Comparison of ENCODE assay signal across 8 mouse cellular contexts in the genomic region with DNA sequence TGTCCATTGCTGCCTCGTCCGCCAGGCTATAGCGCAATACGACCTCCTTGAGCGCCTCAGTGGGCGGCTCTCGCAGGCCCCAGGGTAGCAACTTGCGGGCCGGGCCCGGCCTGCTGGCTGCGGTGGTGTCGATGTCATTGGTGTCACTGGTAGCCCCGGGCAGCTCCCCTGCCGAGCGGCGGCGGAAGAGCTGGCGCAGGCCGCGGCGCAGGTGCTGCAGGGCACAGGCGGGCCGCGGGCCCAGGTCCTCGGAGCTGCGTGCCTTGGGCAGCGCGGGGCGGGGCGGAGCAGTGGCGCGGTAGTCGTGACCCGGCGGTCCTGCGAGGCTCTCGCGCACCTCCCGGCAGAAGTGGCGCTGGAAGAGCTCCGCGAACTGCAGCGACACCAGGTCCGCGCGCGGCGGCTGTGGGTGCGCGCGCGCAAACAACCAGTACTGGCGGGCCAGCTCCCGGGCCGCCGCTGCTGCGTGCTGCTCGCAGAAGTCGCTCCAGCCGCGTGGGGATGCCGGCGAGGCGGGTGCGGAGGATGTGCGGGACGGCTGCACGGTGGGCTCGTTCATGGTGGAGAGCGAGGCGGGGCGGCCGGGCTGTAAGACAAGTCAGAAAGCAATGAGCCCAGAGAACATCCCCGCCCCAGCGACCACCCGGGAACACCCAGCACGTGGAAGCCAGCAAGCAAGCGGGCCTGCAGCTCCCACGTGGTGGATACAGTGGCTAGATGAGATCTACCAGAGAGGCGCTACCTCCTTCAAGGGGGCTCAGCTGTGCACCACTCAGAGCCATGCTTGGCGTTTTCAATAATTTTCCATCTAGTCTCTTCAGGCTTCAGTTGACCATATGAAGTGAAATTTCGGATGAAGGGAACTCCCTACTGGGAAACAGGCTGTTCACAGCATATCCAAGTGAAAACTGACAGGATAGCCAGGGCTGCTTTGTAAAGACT. TPM values are rescaled to one million over a fixed set of nuclear protein-coding genes. Genes with fewer than 3 reads are reported as not detected.
DNase-seq lines count a peak whose midpoint lies in the region; ATAC-seq and TF ChIP-seq lines count a peak whose summit lies in the region.

No protein-coding gene starts in this region.

- WGBS in forebrain, embryonic 14.5 days = 3% methylated on average over 76 of the region's 82 CpGs
- WGBS in liver, embryonic 15.5 days (ENCODE audit: insufficient replicate concordance) = 75% methylated on average over 82 of the region's 82 CpGs
- WGBS in thymus, adult 2 months = 96% methylated on average over 82 of the region's 82 CpGs

- TF ChIP-seq POLR2A in thymus, adult 2 months (IDR thresholded peaks at IDR 0.05; ENCODE audit: control insufficient read depth, extremely low read depth, insufficient read depth, low read length, poor library complexity) = no peak

- H3K36me3 ChIP-seq in forebrain, embryonic 14.5 days (ENCODE audit: control insufficient read depth, insufficient read depth, low read length) = no peaks in the 10 kb centered on the region
- H3K36me3 ChIP-seq in liver, embryonic 15.5 days (replicated peaks) = peaks cover 50% of the 10 kb centered on the region
- peaks cover 30% of the 10 kb centered on the region for H3K36me3 ChIP-seq in thymus, adult 2 months (ENCODE audit: control insufficient read depth, insufficient read depth, low read length)

- no peaks in the 10 kb centered on the region for H3K9me3 ChIP-seq in forebrain, embryonic 14.5 days (replicated peaks; ENCODE audit: control insufficient read depth, low read length)
- no peaks in the 10 kb centered on the region for H3K9me3 ChIP-seq in liver, embryonic 15.5 days (replicated peaks)

- peak overlapping the region; percentile 42 for H3K4me3 ChIP-seq in forebrain, embryonic 14.5 days (ENCODE audit: low read depth, low read length)
- no peak overlapping the region for H3K4me3 ChIP-seq in liver, embryonic 15.5 days (replicated peaks)
- no peak overlapping the region for H3K4me3 ChIP-seq in thymus, adult 2 months (ENCODE audit: control insufficient read depth, insufficient read depth, low read length)

- H3K4me1 ChIP-seq in forebrain, embryonic 14.5 days (ENCODE audit: control insufficient read depth, insufficient read depth, low read length) = 0 out of 2 replicates have a peak, but pooled peaks cover 3% of the 10 kb centered on the region
- H3K4me1 ChIP-seq in liver, embryonic 15.5 days (replicated peaks) = peaks cover 50% of the 10 kb centered on the region
- H3K4me1 ChIP-seq in thymus, adult 2 months (replicated peaks; ENCODE audit: control insufficient read depth, insufficient read depth, low read length) = peaks cover 24% of the 10 kb centered on the region

- H3K27ac ChIP-seq in forebrain, embryonic 14.5 days (ENCODE audit: low read depth, low read length) = 0 out of 2 replicates have a peak overlapping the region, but pooled peaks have one; percentile 14
- H3K27ac ChIP-seq in liver, embryonic 15.5 days (replicated peaks) = no peak overlapping the region
- no peak overlapping the region for H3K27ac ChIP-seq in thymus, adult 2 months (ENCODE audit: control insufficient read depth, insufficient read depth, low read length)

- peak overlapping the region; percentile 61 for H3K9ac ChIP-seq in forebrain, embryonic 14.5 days (ENCODE audit: low read length)
- H3K9ac ChIP-seq in liver, embryonic 15.5 days = no peak overlapping the region

- ATAC-seq in forebrain, embryonic 14.5 days = peak; percentile 67
- no peak for ATAC-seq in liver, embryonic 15.5 days (ENCODE audit: insufficient read depth)

- peak overlapping the region; percentile 95 for H3K4me2 ChIP-seq in forebrain, embryonic 14.5 days (ENCODE audit: low read length)
- peak overlapping the region; percentile 40 for H3K4me2 ChIP-seq in liver, embryonic 15.5 days

- H3K27me3 ChIP-seq in forebrain, embryonic 14.5 days (replicated peaks; ENCODE audit: control insufficient read depth, insufficient read depth, low read length) = peaks cover 4% of the 10 kb centered on the region; the same call in 1 of the 2 replicates
- H3K27me3 ChIP-seq in liver, embryonic 15.5 days = no peaks in the 10 kb centered on the region
- H3K27me3 ChIP-seq in thymus, adult 2 months (ENCODE audit: control insufficient read depth, insufficient read depth, low read length) = no peaks in the 10 kb centered on the region

- peak; percentile 52 to 66 for DNase-seq in left cerebral cortex, adult 18-20 months (ENCODE audit: low spot score in 2 of 2)
- no peak for DNase-seq in left cerebral cortex, adult 9 months (ENCODE audit: low spot score in 2 of 2)
- DNase-seq in cerebellum, adult 8-10 months = peak; percentile 69
- DNase-seq in forebrain, embryonic 14.5 days (ENCODE audit: low spot score) = peak; percentile 65
- no peak for DNase-seq in spleen, postnatal 36 days (ENCODE audit: low spot score in 2 of 2)
- DNase-seq in thymus, adult 2 months = no peak
- no peak for DNase-seq in ovary, postnatal 14 days (ENCODE audit: low spot score)

- TF ChIP-seq CTCF in thymus, adult 2 months (IDR thresholded peaks at IDR 0.05; ENCODE audit: borderline replicate concordance, control insufficient read depth, extremely low read depth, insufficient read depth, low read length, poor library complexity) = no peak

RNA-seq across cellular contexts. Expression of a gene that starts 8.7 kb away (rescaled TPM):
- 10 to 100 TPM; 24.3 to 26.4 TPM for total RNA-seq in left cerebral cortex, adult 18-20 months (2021)
- polyA plus RNA-seq in forebrain, embryonic 14.5 days (2014; fragmentation: Nextera tagmentation; extraction: Ambion mirVana) = 4.4 and 5.4 TPM in 2 replicates
- 6.7 and 7.7 TPM in 2 replicates for polyA plus RNA-seq in liver, embryonic 15.5 days (2015; fragmentation: Nextera tagmentation; extraction: Ambion mirVana)
- 48.3 and 80.5 TPM in 2 replicates for polyA plus RNA-seq in thymus, adult 2 months (2012; rRNA removed)

RNA-seq across cellular contexts. Expression of a gene that starts 20.0 kb away (rescaled TPM):
- total RNA-seq in left cerebral cortex, adult 18-20 months (2021) = 10 to 100 TPM in 1 of 2 experiments, 1 to 10 TPM in 1; 9.8 to 10.1 TPM
- polyA plus RNA-seq in forebrain, embryonic 14.5 days (2014; fragmentation: Nextera tagmentation; extraction: Ambion mirVana) = 34.7 and 41.4 TPM in 2 replicates
- polyA plus RNA-seq in liver, embryonic 15.5 days (2015; fragmentation: Nextera tagmentation; extraction: Ambion mirVana) = 3.9 and 4.5 TPM in 2 replicates
- 23.3 and 25.3 TPM in 2 replicates for polyA plus RNA-seq in thymus, adult 2 months (2012; rRNA removed)

Comparison
In these comparisons a context has a peak if more than half of its experiments do, and no peak if none do; other contexts are left out.
1. DNase-seq: peak in left cerebral cortex, adult 18-20 months (2 of 2), cerebellum, adult 8-10 months (single experiment) and forebrain, embryonic 14.5 days (single experiment); none in left cerebral cortex, adult 9 months (0 of 2), spleen, postnatal 36 days (0 of 2), thymus, adult 2 months (single experiment) and ovary, postnatal 14 days (single experiment).